Mouse (Mus musculus) CH12.LX (cell line): ENCODE data around the gene Aida.

Source experiments
- CTCF ChIP-seq, 2 experiments: IDR thresholded peaks in 1 of 2; conservative IDR thresholded peaks in 1 of 2; 2 replicates each; pipeline ENCODE4 v1.5.1; 2011 to 2012; ENCODE audit warnings: low read depth in 2 of 2, low read length in 2 of 2, improper control_type of control experiment in 1 of 2, inconsistent platforms in 1 of 2, mild to moderate bottlenecking in 1 of 2, moderate library complexity in 1 of 2
- NRF1 ChIP-seq: IDR thresholded peaks from 2 replicates; pipeline ENCODE4 v1.6.1; 2014; ENCODE audit warnings: low read depth, mild to moderate bottlenecking, inconsistent platforms, low read length, improper control_type of control experiment, moderate library complexity
- POLR2A ChIP-seq: IDR thresholded peaks from 2 replicates; pipeline ENCODE4 v1.6.1; 2011; ENCODE audit warnings: low read depth, mild to moderate bottlenecking, improper control_type of control experiment, low read length
- RCOR1 ChIP-seq: conservative IDR thresholded peaks from 2 replicates; pipeline ENCODE4 v1.6.1; 2012; ENCODE audit warnings: low read depth, mild to moderate bottlenecking, inconsistent platforms, low read length, improper control_type of control experiment
- USF1 ChIP-seq: IDR thresholded peaks from 2 replicates; pipeline ENCODE4 v1.6.1; 2014; ENCODE audit warnings: low read depth, mild to moderate bottlenecking, inconsistent platforms, low read length, improper control_type of control experiment

GRCm38 (mm10) chr1:183369427-183370014 is 73.1 kb downstream of the Aida start, which contains the start of gene Mia3:
- TF ChIP-seq NRF1 (peak; percentile 77), CTCF (conservative IDR thresholded peaks at IDR 0.05 in 1 of 2, IDR thresholded peaks at IDR 0.05 in 1 of 2; ENCODE audit: low read depth in 2 of 2, low read length in 2 of 2) (peak in 1 of 2 experiments; percentile 17; a peak in 1 of 4 replicates), USF1 (no peak), POLR2A (peak; percentile 84), RCOR1 (no peak)
